Mouse (Mus musculus) ZHBTc4 (cell line): ENCODE data around the gene Rab3b.

Experiments used
- DNase-seq: peaks from one replicate; pipeline ENCODE4 v3.0.0-alpha.2; 2011; ENCODE audit warnings: low read depth, low spot score

Gene Rab3b

DNA sequence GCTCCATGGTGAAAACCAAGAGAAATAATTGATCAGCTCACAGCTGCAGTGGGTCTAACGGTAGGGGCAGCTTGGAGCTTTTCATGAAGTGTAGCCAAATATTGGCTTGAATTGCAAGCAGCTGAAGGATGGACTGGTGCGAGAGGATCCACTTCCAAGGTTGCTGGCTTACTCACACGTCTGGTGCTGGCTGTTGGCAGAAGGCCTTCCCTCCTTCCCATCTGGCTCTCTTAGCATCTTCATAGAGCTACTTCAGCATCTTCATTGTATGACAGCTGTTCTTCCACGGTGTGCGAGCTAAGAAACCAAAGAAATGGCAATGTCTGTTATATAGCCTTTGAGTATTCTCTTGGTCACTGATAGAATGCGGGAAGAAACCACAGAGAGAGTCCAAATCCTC is 12.0 kb downstream of the Rab3b start:
- no peak for DNase-seq

DNA sequence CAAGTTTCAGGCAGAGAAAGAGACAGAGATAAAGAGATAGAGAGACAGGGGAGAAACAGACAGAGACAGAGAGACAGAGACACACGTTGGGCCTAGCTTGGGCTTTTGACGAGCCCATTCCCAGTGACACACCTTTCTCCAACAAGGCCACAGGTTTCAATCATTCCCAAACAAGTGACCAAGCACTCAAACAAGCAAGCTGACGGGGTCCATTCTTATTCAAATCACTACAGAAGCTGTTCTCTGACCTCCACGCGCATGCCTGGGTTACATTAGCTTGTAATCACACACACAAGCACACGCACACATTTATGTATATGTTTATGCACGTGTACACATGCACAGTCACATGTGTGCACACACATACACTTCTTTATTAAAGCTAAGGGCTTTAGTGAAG is 21.6 kb downstream of the Rab3b start:
- peak; percentile 69 for DNase-seq

DNA sequence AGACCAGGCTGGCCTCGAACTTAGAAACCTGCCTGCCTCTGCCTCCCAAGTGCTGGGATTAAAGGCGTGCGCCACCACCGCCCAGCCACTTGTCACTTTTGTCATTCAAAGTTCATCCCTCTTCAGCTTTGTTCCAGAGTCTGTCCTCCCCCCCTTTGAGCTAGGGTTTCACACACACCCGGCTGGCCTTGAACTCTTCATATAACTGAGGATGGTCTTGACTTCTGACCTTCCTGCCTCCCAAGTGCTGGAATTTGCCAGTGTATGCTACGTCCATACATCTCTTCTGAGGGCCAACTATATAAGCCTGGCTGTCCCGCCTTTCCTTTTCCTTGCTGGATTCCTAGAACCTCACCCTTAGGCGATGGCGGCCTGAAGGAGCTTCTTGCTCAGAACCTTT is 24.0 kb downstream of the Rab3b start:
- peak; percentile 92 for DNase-seq

DNA sequence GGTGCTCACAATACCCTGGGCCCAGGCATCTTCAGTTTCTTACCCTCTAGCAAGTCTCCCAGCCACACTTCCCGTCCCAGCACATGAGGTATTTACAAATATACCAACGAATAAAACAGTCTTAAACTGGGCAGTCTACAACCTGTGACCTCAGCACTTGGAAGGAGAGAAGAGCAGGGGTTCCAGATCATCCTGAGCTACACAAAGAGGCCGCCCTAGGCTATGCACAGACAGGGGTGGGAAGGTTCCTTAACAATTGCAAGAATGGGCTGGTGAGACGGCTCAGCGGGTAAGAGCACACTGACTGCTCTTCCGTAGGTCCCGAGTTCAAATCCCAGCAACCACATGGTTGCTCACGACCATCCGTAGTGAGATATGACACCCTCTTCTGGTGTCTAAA is 24.5 kb downstream of the Rab3b start:
- peak; percentile 85 for DNase-seq

DNA sequence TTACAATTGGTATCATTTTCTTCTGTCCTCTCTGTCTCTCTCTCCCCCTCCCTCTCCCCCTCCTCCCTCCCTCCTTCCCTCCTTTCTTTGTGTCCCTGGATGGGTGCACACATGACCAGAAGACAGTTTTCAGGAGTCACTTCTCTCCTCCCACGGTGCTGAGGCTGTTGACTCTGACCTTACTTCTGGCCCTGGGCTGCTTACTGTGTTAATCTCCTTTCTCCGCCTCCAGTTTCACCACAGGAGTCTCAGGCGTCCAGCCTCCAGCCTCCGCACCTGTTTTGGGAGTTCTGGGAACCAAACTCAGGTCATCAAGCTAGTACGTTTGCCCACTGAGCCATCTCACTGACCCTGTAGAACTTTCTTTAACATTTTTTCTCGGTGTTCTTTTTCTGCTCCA is 25.2 kb downstream of the Rab3b start:
- DNase-seq = no peak

DNA sequence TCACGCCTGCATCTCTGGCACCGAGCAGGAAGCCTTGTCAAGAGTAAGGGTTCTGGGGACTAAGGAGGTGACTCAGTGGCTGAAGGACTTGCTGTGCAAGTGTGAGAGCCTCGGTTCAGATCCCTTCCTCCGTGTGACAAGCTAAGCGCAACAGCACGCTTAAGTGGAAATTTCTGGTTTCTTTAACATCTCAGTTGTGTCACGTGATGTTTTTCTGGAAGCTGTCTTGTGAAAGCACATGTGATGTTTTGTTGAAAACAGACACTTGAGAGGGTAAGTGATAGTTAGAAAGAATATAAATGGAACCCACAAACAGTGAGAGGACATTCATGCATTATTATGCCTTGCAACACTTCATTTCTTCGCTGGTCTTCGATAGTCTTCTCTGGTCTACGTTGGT is 25.9 kb downstream of the Rab3b start:
- DNase-seq = no peak

DNA sequence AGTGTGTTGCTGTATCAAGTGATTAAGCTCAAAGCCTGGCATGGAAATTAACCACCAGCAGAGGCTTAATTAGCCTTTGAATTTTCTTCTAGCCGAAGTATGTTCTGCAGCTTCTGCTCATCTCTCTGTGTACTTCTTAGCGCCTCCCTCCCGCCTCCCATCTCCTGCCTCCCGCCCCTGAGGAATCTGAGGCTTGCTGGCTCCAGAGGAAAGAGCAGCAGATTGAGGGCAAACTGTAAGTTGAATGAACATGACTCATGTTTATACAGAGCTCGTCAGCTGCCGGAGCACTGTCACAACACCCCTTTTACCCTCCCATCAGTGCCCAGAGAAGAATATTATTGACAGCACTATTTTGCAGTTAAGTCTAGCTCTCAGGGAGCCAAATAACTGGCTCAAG is 27.0 kb downstream of the Rab3b start:
- DNase-seq = peak; percentile 45

DNA sequence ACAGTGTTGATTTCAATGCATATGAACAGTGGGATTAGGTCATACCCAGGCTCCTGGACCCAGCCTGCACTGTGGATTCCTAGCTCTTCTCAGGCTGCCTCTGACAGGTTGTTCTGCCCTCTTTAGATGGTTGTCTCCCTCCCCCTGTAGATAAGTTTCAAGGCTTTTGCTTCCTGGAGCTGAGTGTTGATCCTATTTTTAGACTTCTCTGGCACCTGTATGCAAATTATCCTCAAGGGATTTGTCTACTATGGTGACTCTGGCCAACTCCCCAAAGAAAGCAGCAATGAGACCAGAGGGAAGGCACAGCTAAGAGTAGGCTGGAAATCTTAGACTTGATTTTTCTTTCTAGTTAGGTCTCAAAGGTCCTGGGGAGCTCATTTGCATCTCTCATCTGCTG is 28.6 kb downstream of the Rab3b start:
- no peak for DNase-seq

DNA sequence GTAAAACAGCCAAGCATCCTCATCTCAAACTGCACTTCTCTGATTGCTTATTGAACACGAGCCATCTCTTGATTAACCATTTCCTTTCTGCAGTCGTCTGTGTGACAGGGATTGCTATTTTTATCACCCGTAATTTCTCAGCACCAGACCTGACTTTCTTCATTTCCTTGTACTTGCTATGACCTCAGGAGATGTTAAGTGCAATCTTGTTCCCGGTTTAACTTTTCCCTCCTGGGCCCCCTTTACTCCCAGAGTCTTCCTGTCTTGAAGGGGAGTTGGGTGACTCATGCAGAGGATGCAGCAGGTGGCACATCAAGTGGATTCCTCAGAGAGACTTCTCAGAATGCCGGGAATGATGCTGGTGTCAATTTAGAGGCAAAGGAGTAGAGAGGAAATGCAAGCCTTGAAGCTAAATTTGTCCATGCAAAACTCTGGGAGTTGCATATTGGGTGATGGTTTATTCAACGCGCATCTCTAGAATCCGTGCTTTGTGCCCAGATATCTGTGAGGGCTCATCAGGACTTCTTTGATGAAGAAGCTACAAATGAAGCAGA is 31.1 kb downstream of the Rab3b start:
- DNase-seq = no peak

DNA sequence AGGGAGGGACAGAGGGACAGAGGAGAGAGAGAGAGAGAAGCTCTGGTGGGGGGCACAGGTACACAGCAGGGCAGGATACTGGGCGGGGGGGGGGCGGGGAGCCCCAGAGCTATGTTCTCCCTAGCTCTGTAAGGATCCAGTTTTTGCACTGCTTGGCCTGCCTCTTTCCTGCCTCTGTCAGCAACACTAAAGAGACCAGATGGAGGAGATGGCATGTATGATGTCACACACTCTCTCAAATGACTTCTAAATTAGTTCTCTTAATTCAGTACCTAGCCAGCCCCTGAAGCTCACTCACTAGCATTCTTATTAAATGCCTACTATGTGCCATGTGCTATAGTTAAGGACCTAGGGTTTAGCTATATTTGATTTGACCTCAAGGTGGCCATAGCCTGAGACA is 33.0 kb downstream of the Rab3b start:
- DNase-seq = no peak

DNA sequence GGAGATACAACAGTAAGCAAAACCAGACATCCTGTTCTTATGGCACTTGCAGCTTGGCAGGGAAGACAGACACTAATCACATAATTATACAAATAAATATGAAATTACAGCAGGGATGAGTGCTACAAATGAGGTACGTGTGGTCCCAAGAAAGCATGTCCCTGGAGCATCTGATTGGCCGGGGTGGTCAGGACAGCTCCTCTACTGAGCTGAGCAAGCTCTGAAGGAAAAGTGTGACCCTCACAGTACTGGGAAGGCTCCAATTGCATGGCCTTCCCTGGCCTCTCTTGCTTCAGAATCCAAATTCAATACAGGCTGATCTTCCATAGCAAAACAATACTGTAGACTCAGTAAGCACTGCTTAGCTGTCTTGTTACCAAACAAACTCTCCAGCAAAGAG is 34.3 kb downstream of the Rab3b start:
- DNase-seq = no peak

DNA sequence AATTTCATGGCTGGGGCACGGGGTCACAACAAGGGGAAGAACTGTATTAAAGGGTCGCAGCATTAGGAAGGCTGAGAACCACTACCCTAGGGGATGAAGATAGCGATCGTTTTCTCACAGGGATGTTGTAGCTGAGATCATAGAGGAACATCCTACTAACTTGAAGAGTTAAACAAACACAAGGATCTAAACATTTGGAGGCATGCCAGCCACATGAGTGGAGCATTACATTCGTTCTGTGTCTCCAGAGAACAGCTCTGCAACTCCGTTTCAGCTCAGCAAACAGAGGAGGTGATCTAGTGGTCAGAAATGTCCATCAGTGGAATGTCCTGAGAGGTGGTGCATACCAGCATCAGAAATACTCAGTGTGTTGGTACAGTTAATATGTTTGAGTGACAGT is 35.5 kb downstream of the Rab3b start:
- DNase-seq = no peak

DNA sequence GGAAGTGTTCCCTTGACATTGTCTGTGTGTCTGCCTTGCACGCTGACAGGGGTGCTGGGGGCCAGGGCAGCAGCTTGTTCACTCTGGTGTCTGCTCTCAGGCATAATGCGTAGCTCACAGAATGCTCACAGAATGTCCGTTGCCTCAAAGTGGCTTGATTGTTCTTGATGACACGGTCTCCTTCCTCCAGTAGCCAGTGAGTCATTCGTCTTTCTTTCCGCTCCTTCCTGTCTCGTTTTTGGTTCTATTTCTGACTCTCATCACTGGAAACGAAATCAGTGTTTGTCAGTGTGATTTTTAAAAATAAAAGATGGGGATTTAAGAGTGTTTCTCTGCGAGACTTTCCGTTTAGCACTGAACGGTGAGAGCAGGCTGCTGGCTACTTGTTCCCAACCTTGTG is 36.2 kb downstream of the Rab3b start:
- no peak for DNase-seq

DNA sequence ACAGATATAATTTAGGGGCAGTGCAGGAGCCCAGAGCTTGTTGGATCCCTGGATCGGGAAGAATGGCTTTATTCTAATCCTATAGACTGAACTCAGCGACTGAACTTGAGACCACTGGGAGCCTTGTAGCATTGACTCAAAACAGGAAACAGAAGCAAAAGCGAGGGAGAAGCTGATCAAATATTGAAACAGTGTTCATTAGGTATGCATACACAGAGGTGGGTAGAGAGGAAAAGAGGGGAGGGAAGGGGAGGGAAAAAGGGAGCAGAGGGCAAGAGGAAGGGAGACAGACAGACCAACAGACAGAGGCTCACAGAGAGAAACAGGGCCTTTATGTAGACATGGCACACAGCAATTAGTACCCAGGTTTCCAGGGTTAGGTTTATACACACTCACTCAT is 38.8 kb downstream of the Rab3b start:
- no peak for DNase-seq

DNA sequence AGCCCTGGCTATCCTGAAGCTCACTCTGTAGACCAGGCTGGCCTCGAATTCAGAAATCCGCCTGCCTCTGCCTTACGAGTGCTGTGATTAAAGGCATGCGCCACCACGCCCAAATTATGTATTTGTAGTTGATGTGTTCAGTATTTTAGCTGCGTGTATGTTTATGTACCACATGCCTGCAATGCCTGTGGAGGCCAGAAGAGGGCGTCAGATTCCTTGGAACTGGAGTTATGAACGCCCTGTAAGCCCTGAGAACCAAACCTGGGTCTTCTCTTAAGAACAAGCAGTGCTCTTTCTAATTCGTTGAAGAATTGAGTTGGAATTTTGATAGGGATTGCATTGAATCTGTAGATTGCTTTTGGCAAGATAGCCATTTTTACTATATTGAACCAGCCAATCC is 49.1 kb downstream of the Rab3b start:
- DNase-seq = peak; percentile 78

DNA sequence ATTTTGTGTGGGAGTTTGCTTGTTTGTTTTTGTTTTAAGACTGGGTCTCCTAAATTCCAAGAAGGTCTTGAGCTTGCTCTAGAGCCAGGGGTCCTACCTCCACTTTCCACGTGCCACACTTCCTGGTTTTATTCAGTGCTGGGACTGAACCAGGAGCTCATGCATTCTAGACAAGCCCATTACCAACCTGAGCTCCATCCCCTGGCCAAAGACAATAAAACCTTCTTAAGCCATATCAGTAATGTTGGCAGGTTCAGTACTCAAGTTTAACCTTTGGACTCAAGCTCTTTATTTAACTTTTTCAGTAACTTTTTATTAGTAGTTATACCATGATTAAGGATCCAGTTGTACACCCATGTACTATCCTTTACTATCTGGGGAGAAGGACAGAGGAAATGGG is 54.3 kb downstream of the Rab3b start:
- DNase-seq = no peak

DNA sequence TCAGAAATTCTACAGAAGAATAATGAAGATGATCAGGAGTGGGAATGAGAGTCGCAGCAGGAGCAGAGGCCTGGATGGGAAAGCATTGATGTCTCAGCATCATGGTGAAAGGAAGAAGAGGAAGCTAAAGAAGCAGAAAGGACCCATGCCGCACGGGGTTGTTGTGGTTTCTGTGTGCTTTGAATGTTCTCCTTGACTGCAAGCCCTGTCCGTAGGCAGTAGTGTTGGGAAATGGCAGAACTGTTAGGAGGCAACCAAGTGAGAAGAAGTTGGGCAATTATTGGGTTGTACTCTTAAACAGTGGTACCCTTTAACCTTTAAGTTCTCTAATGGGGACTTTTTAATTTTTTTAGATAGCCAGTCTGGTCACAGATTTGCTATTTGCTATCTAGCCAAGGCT is 56.0 kb downstream of the Rab3b start:
- DNase-seq = no peak

DNA sequence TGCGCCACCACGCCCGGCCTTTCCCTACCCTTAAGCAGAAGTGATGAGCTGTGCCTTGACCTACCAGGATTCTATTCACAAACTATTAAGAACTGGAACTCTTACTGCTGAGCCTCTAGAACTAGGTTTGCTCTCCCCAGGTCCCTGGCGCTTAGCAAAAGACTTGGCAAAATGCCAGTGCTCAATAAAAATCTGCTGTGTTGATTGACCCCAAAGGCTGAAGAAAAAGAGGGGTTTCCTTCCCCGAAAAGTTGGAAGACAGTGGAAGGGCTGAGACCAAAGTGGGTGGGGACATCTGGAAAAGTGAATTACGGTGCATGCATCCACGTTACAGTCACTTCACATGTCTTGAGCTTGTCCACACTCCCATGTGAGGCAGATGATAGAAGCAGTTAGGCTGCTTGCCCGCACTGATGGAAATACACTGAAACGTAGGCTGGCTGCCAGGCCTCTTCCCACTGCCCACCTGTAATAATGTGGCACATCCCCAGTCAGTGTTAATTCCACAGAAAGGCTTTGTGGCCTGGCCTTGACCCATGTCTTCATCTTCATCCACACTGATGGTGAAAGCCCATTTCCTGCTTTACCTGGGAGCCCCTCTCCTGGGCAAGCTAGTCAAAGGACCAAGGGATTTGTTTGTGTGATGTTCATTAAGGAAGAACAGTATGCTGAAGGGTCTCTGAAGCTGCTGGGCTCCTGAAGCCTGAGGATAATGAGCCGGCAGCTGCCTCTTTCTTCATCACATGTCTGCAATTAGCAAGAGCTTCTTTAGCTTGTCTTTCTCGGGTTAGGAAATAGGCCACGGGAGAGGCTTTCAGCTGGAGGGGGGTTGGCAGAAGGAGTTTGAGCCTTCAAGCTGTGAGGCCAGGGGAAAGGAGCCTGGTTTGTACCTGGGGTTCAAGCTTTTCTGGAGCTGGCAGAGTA is 59.2 kb downstream of the Rab3b start:
- DNase-seq = no peak

DNA sequence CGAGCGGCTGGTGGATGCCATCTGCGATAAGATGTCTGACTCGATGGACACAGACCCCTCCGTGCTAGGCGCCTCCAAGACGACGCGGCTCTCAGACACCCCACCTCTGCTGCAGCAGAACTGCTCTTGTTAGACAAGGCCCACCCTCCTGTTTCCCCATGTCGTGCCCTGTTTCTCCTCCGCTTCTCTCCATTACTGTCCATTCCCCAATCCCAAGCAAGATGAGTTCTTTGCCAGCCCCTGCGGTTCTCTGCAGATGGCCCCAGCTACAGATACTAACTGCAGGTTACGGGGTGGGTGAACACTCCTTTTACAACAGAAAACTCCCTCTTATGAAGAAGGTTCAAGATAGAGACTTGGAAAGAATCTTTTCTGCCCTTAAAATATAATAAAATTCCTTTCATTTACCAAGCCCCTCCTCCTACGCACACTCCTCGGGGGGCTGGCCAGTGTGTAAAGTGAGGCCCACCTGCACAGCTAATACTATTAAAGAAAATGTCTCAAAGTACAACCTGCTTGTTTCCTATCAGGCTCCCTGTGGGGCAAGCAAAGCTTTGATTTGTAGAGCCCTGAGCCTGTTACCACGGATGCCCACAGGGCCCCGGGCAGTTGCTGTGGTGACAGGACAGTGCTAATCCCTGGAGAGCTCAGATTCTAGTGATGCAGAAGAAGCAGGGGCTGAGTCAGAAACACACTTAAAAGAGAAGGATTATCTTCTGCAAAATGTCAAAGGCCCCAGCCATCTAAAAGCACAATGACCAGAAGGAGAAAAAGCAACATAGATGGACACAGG is 62.0 kb downstream of the Rab3b start:
- DNase-seq = no peak

DNA sequence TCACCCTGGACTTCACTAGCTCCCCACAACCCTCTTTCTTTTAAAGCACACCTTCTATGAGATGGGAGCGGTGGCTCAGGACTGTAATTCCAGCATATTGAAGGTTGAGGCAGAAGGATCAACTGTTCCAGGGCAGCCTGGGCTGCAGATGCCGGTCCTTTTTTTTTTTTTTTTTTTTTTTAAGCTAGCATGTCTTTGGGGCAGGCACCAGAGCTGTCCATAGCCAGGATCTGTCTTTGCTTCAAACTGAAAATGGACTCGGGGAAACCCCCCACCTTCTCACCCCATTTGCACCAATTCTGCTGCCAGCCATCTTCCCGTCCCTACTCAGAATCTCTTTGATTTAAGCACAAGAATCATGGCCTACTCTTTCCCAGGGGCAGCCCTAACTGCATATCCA is 63.3 kb downstream of the Rab3b start:
- no peak for DNase-seq

DNA sequence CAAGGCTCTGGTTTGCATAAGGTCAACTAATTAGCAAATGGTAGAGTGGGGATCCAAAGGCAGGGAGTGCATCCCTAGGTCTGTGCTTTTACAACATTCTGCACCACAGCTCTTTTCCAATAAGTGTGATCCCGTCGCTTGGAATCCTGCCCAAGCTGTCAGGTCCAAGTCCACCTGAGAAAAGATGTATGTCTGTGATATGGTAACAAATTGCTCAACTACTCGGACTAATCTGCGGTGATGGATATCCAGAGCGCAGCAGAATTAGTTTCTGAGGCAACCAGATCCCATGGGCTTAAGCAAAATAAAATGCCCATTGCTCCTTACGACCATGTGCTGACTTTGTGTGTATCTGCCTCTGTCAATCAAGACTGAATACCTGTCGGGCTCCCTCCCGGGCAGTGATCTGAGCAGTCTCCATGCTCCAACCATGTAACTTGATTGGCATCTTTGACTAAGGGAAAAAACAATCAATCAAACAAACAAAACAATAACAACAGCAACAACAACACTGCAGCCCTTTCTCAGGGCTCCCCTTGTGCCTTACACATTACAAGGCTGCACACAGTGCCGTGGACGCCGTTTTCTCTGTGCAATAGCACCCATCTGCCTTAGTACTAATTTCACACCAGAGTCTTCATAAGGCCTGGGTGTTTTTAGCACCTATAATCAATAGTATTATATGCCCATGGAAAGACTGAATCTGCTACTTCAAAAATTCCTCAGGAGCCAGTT is 64.3 kb downstream of the Rab3b start:
- no peak for DNase-seq

DNA sequence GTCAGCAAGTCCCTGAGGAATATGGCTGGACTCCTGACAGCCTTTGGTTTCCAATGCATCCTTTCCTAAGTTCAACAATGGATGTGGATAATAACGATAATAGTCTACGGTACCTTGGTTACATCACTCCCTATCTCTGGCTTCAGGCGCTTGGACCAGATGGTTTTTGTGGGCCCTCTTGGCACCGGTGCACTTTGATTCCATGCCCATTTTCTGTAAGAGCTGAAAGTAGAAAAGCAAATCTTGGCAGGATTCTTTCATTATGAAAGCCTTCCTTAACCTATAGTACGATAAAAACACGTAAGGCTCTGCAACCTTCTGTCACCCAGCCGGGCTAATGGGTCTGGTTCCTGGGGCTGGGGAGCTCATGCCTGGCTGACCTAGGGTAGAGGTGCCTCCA is 70.3 kb downstream of the Rab3b start:
- DNase-seq = no peak
